Mouse (Mus musculus) testis, adult 2 months (tissue): ENCODE data around the gene Rab3c.

ENCODE experiments used
- CTCF ChIP-seq: fragments of 200-500 bp; IDR thresholded peaks from 2 replicates; pipeline ENCODE4 v1.5.1; 2012; ENCODE audit warnings: low read depth, mild to moderate bottlenecking, inconsistent platforms, low read length, moderate library complexity; ENCODE audit not compliant: control insufficient read depth, insufficient read depth, insufficient replicate concordance
- POLR2A ChIP-seq: fragments of 200-500 bp; IDR thresholded peaks from 2 replicates; pipeline ENCODE4 v1.6.1; 2012; ENCODE audit warnings: low read depth, mild to moderate bottlenecking, inconsistent platforms, low read length, moderate library complexity; ENCODE audit not compliant: control insufficient read depth

DNA sequence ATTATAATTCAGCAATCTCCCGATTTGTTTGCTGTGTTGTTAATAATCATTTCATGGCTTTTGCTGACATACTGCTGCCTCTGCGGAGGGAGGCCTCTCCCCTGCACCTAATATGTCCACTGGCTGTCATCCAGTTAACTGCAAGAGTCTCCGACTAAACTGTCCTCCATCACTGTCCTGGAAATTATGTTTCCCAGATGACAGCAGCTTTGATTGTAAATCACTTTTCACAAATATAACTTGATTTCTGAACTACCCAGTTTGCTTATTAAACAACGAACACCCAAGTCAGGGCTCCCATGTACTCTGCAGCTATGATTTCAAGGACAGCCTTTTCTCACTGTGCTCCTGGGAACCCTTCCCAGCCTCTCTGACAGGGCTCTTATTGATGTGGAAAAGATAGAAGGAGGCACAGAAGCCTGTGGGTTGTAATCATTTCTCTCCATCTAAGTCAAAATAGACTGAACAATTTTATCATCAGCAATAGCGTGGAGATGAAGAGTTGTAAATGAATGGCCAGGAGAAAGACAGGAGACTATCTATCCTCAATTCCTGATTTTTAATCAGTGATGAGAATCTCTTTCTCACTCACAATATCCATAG lies 49.6 kb downstream of the Rab3c start:
- TF ChIP-seq POLR2A (no peak), CTCF (no peak)
